Mouse (Mus musculus): ENCODE measurements around the gene H6pd. TPM values are rescaled to one million over a fixed set of nuclear protein-coding genes. Genes with fewer than 3 reads are reported as not detected.

Gene H6pd
- polyA plus RNA-seq, 1 experiment from 2014 or later: 5.6 TPM

- Histone ChIP-seq H3K4me3 (no peak overlapping the region), H3K27me3 (ENCODE audit: low read depth, poor library complexity, severe bottlenecking) (peaks cover 42% of the 10 kb centered on the region), H3K4me1 (peaks cover 47% of the 10 kb centered on the region), H3K36me3 (peaks cover 4% of the 10 kb centered on the region; the same call in 1 of the 2 replicates), H3K27ac (no peak overlapping the region), H3K9me3 (replicated peaks) (no peaks in the 10 kb centered on the region)
- WGBS: 56% methylated on average over 13 of the region's 13 CpGs
- no peak for DNase-seq (ENCODE audit: low spot score)
Measured at GRCm38 (mm10) chr4:149956048-149956447, 52.8 kb downstream of the H6pd start.

DNA sequence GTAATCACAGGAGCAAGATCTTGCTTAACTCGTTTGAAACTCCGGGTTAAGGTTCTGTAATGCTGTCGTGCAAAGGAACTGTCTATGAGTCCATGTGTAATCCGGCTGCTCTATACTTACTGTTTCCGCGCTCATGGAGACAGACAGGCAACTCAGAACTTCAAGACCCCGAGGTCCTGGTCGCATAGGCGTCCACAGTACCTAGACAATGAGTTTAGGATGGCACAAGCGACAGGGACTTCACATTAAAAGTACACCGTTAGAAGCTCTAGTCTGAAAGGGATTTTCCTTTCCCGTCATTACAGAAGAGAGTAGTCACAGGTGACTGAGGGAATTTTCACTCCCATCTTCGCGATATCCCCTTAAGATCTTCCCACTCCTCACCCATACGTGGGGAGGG is 53.2 kb downstream of the H6pd start:
- H3K36me3 ChIP-seq: peaks cover 4% of the 10 kb centered on the region; the same call in 1 of the 2 replicates
- no peaks in the 10 kb centered on the region for H3K9me3 ChIP-seq (replicated peaks)
- peaks cover 42% of the 10 kb centered on the region for H3K27me3 ChIP-seq (ENCODE audit: low read depth, poor library complexity, severe bottlenecking)
- peaks cover 49% of the 10 kb centered on the region for H3K4me1 ChIP-seq
- no peak overlapping the region for H3K27ac ChIP-seq
- 19% methylated on average over 15 of the region's 15 CpGs for WGBS
- no peak for DNase-seq (ENCODE audit: low spot score)
- H3K4me3 ChIP-seq: peak overlapping the region; percentile 79

DNA sequence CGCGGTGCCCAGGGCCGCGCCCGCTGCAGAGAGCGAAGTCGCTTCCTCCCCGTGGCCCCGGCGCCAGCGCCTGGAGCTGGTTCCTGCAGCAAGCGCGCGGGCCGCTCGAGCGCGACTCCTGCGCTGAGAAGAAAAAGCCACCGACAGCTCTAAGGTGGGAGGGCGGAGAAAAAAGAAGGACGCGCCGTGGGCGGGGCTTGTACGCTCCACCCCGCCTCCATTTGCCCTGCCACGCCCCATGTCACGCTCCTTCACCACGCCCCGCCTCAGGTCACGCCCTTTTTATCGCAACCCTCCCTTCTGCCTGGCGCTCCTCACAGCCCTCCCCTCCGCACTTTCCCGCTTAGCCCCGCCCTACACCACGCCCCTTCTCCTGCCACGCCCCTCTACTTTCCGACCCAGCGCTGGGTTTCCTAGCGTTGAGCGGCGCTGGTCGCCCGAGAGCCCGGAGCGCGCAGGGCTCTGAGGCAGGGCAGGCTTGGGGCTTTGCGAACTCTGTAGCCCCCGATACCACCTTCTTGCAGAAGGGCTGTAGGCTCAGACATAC is 53.9 kb downstream of the H6pd start, which contains the start of gene Spsb1:
Gene Spsb1, minus strand, starts transcription at position 151 of the 547 bp plus-strand sequence.
- Histone ChIP-seq H3K9me3 (replicated peaks) (no peaks in the 10 kb centered on the region), H3K4me1 (peaks cover 51% of the 10 kb centered on the region), H3K27me3 (ENCODE audit: low read depth, poor library complexity, severe bottlenecking) (peaks cover 42% of the 10 kb centered on the region), H3K36me3 (peaks cover 8% of the 10 kb centered on the region; the same call in 1 of the 2 replicates), H3K4me3 (peak within 1 kb of the TSS; percentile 79), H3K27ac (peak within 1 kb of the TSS; percentile 95)
- WGBS: under 1% methylated on average over 51 of the region's 51 CpGs
- DNase-seq (ENCODE audit: low spot score): peak; percentile 99

- Histone ChIP-seq H3K9me3 (replicated peaks) (no peaks in the 10 kb centered on the region), H3K4me3 (peak overlapping the region; percentile 79), H3K4me1 (peaks cover 59% of the 10 kb centered on the region), H3K27me3 (ENCODE audit: low read depth, poor library complexity, severe bottlenecking) (peaks cover 42% of the 10 kb centered on the region), H3K27ac (peak overlapping the region; percentile 95), H3K36me3 (peaks cover 8% of the 10 kb centered on the region; the same call in 1 of the 2 replicates)
- DNase-seq (ENCODE audit: low spot score): peak; percentile 74
- WGBS: 8% methylated on average over 32 of the region's 32 CpGs
Measured at GRCm38 (mm10) chr4:149953621-149954481, 55.0 kb downstream of the H6pd start.

- H3K4me1 ChIP-seq: peaks cover 69% of the 10 kb centered on the region
Measured at GRCm38 (mm10) chr4:149952201-149952600, 56.6 kb downstream of the H6pd start.

GRCm38 (mm10) chr4:149951201-149951600 is 57.6 kb downstream of the H6pd start:
- no peak overlapping the region for H3K27ac ChIP-seq
- peaks cover 79% of the 10 kb centered on the region for H3K4me1 ChIP-seq
- peaks cover 28% of the 10 kb centered on the region for H3K27me3 ChIP-seq (ENCODE audit: low read depth, poor library complexity, severe bottlenecking)
- WGBS: 82% methylated on average over 13 of the region's 13 CpGs
- H3K9me3 ChIP-seq (replicated peaks): no peaks in the 10 kb centered on the region
- peaks cover 8% of the 10 kb centered on the region; the same call in 1 of the 2 replicates for H3K36me3 ChIP-seq
- no peak for DNase-seq (ENCODE audit: low spot score)
- no peak overlapping the region for H3K4me3 ChIP-seq

More at GRCm38 (mm10) chr4:149952201-149952600, 56.6 kb downstream of the H6pd start:
- no peak for DNase-seq (ENCODE audit: low spot score)
- no peak overlapping the region for H3K27ac ChIP-seq
- WGBS: 87% methylated on average over 9 of the region's 9 CpGs
- no peaks in the 10 kb centered on the region for H3K9me3 ChIP-seq (replicated peaks)
- peaks cover 38% of the 10 kb centered on the region for H3K27me3 ChIP-seq (ENCODE audit: low read depth, poor library complexity, severe bottlenecking)
- H3K36me3 ChIP-seq: peaks cover 8% of the 10 kb centered on the region; the same call in 1 of the 2 replicates
- no peak overlapping the region for H3K4me3 ChIP-seq

DNA sequence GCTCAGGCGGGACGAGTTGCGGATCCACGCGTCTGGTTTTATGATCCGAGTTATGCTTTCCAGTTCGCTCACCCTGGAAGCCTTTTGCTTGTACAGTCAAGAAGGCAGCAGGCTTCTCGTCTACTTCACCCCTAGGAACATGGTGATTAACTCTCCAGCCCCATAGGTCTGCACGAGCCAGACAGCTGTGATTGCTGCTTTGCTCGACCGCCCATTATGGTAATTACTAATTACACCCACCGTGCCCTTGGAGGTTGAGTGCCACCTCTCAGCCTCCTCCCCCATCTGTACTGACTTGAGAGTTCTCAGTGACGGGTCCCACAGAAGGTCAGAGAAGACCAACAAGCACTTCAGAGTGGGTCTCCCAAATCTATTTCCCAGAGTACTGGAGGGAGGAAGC is 59.1 kb downstream of the H6pd start:
- no peaks in the 10 kb centered on the region for H3K9me3 ChIP-seq (replicated peaks)
- H3K36me3 ChIP-seq: peaks cover 8% of the 10 kb centered on the region; the same call in 1 of the 2 replicates
- WGBS: 64% methylated on average over 13 of the region's 13 CpGs
- peak overlapping the region; percentile 33; the same call in 1 of the 2 replicates for H3K27ac ChIP-seq
- peaks cover 19% of the 10 kb centered on the region for H3K27me3 ChIP-seq (ENCODE audit: low read depth, poor library complexity, severe bottlenecking)
- DNase-seq (ENCODE audit: low spot score): no peak
- peaks cover 80% of the 10 kb centered on the region for H3K4me1 ChIP-seq
- no peak overlapping the region for H3K4me3 ChIP-seq

DNA sequence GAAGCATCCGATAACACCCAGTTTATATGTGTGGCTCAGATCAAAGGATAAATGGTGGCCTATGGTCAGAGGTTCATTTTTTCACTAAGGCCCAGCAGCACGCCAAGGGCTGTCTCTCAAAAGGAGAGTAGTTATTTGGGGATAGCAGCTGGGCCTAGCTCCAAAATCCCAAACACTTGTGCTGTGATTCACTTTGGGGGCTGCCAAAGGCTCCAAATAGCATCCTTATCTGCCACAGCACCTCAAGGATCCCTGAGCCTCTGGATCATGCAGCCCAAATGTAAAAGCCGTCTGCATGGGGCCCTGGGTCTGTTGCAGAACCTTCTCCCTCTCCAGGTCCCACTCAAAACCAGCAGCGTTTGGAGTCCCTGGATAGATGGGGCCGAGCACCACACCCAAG is 60.7 kb downstream of the H6pd start:
- no peak overlapping the region for H3K4me3 ChIP-seq

DNA sequence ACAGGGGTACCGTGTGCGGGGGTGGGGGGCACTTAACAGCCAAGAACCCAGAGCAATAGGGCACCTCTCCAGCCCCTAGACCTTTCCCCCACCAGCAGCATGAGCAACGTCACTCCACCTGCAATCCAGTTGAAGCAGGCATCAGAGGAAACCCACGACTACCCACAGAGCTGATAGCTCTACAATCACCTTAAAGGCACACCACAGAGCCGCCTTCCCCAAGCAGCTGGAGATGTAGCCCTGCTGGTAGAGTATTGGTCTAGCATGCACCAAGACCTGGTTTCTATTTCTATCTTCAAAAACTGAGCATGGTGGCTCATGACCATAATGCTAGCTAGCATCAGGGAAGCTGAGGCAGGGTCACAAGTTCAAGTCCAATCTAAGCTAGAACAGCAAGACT is 61.4 kb downstream of the H6pd start:
- no peaks in the 10 kb centered on the region for H3K9me3 ChIP-seq (replicated peaks)
- peaks cover 8% of the 10 kb centered on the region; the same call in 1 of the 2 replicates for H3K36me3 ChIP-seq

More for the DNA sequence above, 60.7 kb downstream of the H6pd start:
- DNase-seq (ENCODE audit: low spot score): no peak
- H3K9me3 ChIP-seq (replicated peaks): no peaks in the 10 kb centered on the region
- peaks cover 8% of the 10 kb centered on the region; the same call in 1 of the 2 replicates for H3K36me3 ChIP-seq
- peaks cover 81% of the 10 kb centered on the region for H3K4me1 ChIP-seq
- no peak overlapping the region for H3K27ac ChIP-seq
- H3K27me3 ChIP-seq (ENCODE audit: low read depth, poor library complexity, severe bottlenecking): peaks cover 13% of the 10 kb centered on the region
- WGBS: 88% methylated on average over 5 of the region's 5 CpGs

DNA sequence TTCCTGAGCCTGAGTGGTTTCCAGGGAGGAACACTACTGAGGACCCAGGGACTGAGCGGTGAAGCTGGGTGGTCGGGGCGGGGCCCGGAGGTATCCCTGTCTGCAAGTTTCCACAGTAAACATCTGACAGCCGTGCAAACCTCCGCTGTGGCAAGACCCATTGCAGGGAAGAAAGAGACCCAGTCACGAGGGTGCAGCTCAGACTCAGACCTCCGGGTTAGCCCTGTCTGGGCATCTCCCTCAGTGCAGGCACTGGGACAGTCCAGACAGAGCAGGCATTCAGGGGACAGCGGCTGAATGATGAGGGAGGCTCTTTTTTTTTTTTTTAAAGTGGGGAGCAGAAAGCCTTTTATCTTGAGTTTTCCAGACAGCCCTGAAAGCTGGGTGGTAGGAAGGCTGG is 63.6 kb downstream of the H6pd start:
- peaks cover 92% of the 10 kb centered on the region for H3K4me1 ChIP-seq
- no peaks in the 10 kb centered on the region for H3K9me3 ChIP-seq (replicated peaks)
- 0 out of 2 replicates have a peak, but pooled peaks cover 5% of the 10 kb centered on the region for H3K27me3 ChIP-seq (ENCODE audit: low read depth, poor library complexity, severe bottlenecking)
- H3K36me3 ChIP-seq: 0 out of 2 replicates have a peak, but pooled peaks cover under 1% of the 10 kb centered on the region
- no peak for DNase-seq (ENCODE audit: low spot score)
- H3K27ac ChIP-seq: peak overlapping the region; percentile 68
- 35% methylated on average over 9 of the region's 9 CpGs for WGBS
- peak overlapping the region; percentile 7; the same call in 1 of the 2 replicates for H3K4me3 ChIP-seq

More for the DNA sequence above, 61.4 kb downstream of the H6pd start:
- Histone ChIP-seq H3K4me1 (peaks cover 81% of the 10 kb centered on the region), H3K4me3 (no peak overlapping the region), H3K27ac (0 out of 2 replicates have a peak overlapping the region, but pooled peaks have one; percentile 0), H3K27me3 (ENCODE audit: low read depth, poor library complexity, severe bottlenecking) (peaks cover 10% of the 10 kb centered on the region; the same call in 1 of the 2 replicates)
- DNase-seq (ENCODE audit: low spot score): no peak
- 83% methylated on average over 5 of the region's 5 CpGs for WGBS

DNA sequence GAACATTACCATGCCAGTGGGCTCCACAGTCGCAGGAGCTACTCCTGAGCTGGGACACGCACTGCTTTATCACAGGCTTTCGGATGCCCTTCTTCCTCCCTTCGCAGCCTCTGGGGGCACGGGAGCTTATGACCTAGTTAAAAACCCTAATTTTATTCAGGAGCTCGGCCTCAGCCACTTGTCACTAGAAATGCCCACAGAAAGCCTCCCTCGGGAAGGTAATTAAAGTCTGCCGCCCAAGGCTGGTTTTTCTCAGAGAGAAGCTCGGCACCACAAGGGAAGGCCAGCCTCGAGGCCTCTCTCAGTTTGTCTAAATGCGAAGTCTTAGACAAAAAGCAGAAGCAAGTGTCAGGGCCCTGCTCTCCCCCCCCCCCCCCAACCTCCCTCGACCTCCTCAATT is 64.6 kb downstream of the H6pd start:
- Histone ChIP-seq H3K27me3 (ENCODE audit: low read depth, poor library complexity, severe bottlenecking) (0 out of 2 replicates have a peak, but pooled peaks cover 5% of the 10 kb centered on the region), H3K4me3 (no peak overlapping the region; the same call in 1 of the 2 replicates), H3K36me3 (no peaks in the 10 kb centered on the region), H3K4me1 (peaks cover 92% of the 10 kb centered on the region), H3K9me3 (replicated peaks) (no peaks in the 10 kb centered on the region), H3K27ac (peak overlapping the region; percentile 68)
- 22% methylated on average over 12 of the region's 12 CpGs for whole genome bisulfite sequencing
- no peak for DNase-seq (ENCODE audit: low spot score)

GRCm38 (mm10) chr4:149942831-149943741 is 65.7 kb downstream of the H6pd start:
- no peak for DNase-seq (ENCODE audit: low spot score)
- no peaks in the 10 kb centered on the region for H3K9me3 ChIP-seq (replicated peaks)
- 63% methylated on average over 10 of the region's 10 CpGs for WGBS
- no peaks in the 10 kb centered on the region for H3K36me3 ChIP-seq
- H3K27me3 ChIP-seq (ENCODE audit: low read depth, poor library complexity, severe bottlenecking): 0 out of 2 replicates have a peak, but pooled peaks cover 5% of the 10 kb centered on the region
- no peak overlapping the region for H3K4me3 ChIP-seq
- peaks cover 95% of the 10 kb centered on the region for H3K4me1 ChIP-seq
- H3K27ac ChIP-seq: peak overlapping the region; percentile 70

All from limb, embryonic 10.5 days (tissue).